Mouse (Mus musculus) hindbrain, embryonic 11.5 days (tissue): ENCODE results near the gene Gm9844. TPM values are rescaled to one million over a fixed set of nuclear protein-coding genes. Genes with fewer than 3 reads are reported as not detected.

Experiments
- ATAC-seq: fragments of 200-750 bp; cut with Nextera tagmentation; 2 replicates; pipeline ENCODE4 v1.8.0; 2017; ENCODE audit warnings: mild to moderate bottlenecking, moderate TSS enrichment, moderate library complexity; ENCODE audit not compliant: low FRiP score
- DNase-seq: peaks from one replicate; pipeline ENCODE4 v3.0.0-alpha.2; 2015; ENCODE audit warnings: low spot score
- H3K27ac ChIP-seq: fragments of 300-500 bp; sonication (generic); 2 replicates; pipeline ENCODE4 v1.5.1; 2014; ENCODE audit warnings: mild to moderate bottlenecking, low read depth, low read length
- H3K27me3 ChIP-seq: fragments of 300-500 bp; sonication (generic); 2 replicates; pipeline ENCODE4 v1.6.1; 2014; ENCODE audit warnings: mild to moderate bottlenecking, low read length, moderate library complexity, mixed read lengths; ENCODE audit not compliant: control insufficient read depth, insufficient read depth
- H3K36me3 ChIP-seq: fragments of 300-500 bp; sonication (generic); 2 replicates; pipeline ENCODE4 v1.6.1; 2014; ENCODE audit warnings: mild to moderate bottlenecking, low read length, moderate library complexity, mixed read lengths; ENCODE audit not compliant: control insufficient read depth, insufficient read depth
- H3K4me1 ChIP-seq: fragments of 300-500 bp; sonication (generic); replicated peaks from 2 replicates; pipeline ENCODE4 v1.6.1; 2014; ENCODE audit warnings: low read length, mixed read lengths; ENCODE audit not compliant: control insufficient read depth, insufficient read depth
- H3K4me2 ChIP-seq: fragments of 300-500 bp; sonication (generic); replicated peaks from 2 replicates; pipeline ENCODE4 v1.6.1; 2014; ENCODE audit warnings: mild to moderate bottlenecking, low read depth, low read length
- H3K4me3 ChIP-seq: fragments of 300-500 bp; sonication (generic); 2 replicates; pipeline ENCODE4 v1.5.1; 2014; ENCODE audit warnings: low read depth, low read length
- H3K9ac ChIP-seq: fragments of 300-500 bp; sonication (generic); 2 replicates; pipeline ENCODE4 v1.6.1; 2014; ENCODE audit warnings: low read depth, low read length
- H3K9me3 ChIP-seq: fragments of 300-500 bp; sonication (generic); 2 replicates; pipeline ENCODE4 v1.6.1; 2016; ENCODE audit warnings: low read length; ENCODE audit not compliant: control insufficient read depth
- whole genome bisulfite sequencing: fragments of 180-500 bp; shearing (Covaris S2); extraction: QIAGEN DNeasy Blood & Tissue Kit; methylation state at CpG from one replicate; pipeline ENCODE4 v1.1.7; 2014; 5-methylcytosine and 5-hydroxymethylcytosine counted together
- polyA plus RNA-seq: library from polyadenylated mRNA; unstranded; fragments of >200 nt; fragmentation: Nextera tagmentation; extraction: Ambion mirVana; gene quantifications from 2 replicates; pipeline ENCODE4 v1.2.1, GENCODE M21; 2014

Gm9844 gene
- polyA plus RNA-seq, 1 experiment from 2014 or later: 20.9 TPM

- H3K4me1 ChIP-seq: no peaks in the 10 kb centered on the region
- no peak overlapping the region for H3K9ac ChIP-seq
- no peaks in the 10 kb centered on the region for H3K9me3 ChIP-seq
- no peak overlapping the region for H3K4me3 ChIP-seq
- no peak overlapping the region for H3K4me2 ChIP-seq
- H3K27ac ChIP-seq: no peak overlapping the region
- H3K36me3 ChIP-seq: no peaks in the 10 kb centered on the region
- DNase-seq: no peak
- WGBS: 36% methylated on average over 6 of the region's 6 CpGs
- ATAC-seq: no peak
- H3K27me3 ChIP-seq: no peaks in the 10 kb centered on the region
Measured at GRCm38 (mm10) chr7:24856460-24857120, 5.4 kb upstream of the Gm9844 start.

GRCm38 (mm10) chr7:24859234-24859633, 2.8 kb upstream of the Gm9844 start:
- no peaks in the 10 kb centered on the region for H3K27me3 ChIP-seq
- WGBS: 83% methylated on average over 5 of the region's 5 CpGs
- ATAC-seq (no peak), DNase-seq (no peak)
- H3K9me3 ChIP-seq: no peaks in the 10 kb centered on the region
- no peak overlapping the region for H3K9ac ChIP-seq
- no peaks in the 10 kb centered on the region for H3K36me3 ChIP-seq
- no peaks in the 10 kb centered on the region for H3K4me1 ChIP-seq
- no peak overlapping the region for H3K4me2 ChIP-seq
- no peak overlapping the region for H3K27ac ChIP-seq
- no peak overlapping the region for H3K4me3 ChIP-seq

- ATAC-seq (no peak), DNase-seq (no peak)
- H3K4me3 ChIP-seq: no peak overlapping the region
- no peaks in the 10 kb centered on the region for H3K36me3 ChIP-seq
- whole genome bisulfite sequencing: 84% methylated on average over 4 of the region's 4 CpGs
- H3K27ac ChIP-seq: no peak overlapping the region
- no peak overlapping the region for H3K4me2 ChIP-seq
- H3K27me3 ChIP-seq: no peaks in the 10 kb centered on the region
- no peak overlapping the region for H3K9ac ChIP-seq
- H3K4me1 ChIP-seq: no peaks in the 10 kb centered on the region
- no peaks in the 10 kb centered on the region for H3K9me3 ChIP-seq
Measured at GRCm38 (mm10) chr7:24862853-24863252, 840 bp downstream of the Gm9844 start.

- DNase-seq (no peak), ATAC-seq (no peak)
- Histone ChIP-seq H3K9ac (no peak overlapping the region), H3K9me3 (no peaks in the 10 kb centered on the region), H3K4me3 (no peak overlapping the region), H3K36me3 (no peaks in the 10 kb centered on the region), H3K27ac (no peak overlapping the region), H3K4me1 (no peaks in the 10 kb centered on the region), H3K27me3 (no peaks in the 10 kb centered on the region), H3K4me2 (no peak overlapping the region)
- 34% methylated on average over 6 of the region's 6 CpGs for WGBS
Measured at GRCm38 (mm10) chr7:24864156-24864555, 2.1 kb downstream of the Gm9844 start.

GRCm38 (mm10) chr7:24869080-24869479, 7.1 kb downstream of the Gm9844 start:
- 64% methylated on average over 17 of the region's 17 CpGs for WGBS
- Histone ChIP-seq H3K4me2 (no peak overlapping the region), H3K9me3 (no peaks in the 10 kb centered on the region), H3K4me1 (no peaks in the 10 kb centered on the region), H3K36me3 (no peaks in the 10 kb centered on the region), H3K27me3 (no peaks in the 10 kb centered on the region), H3K27ac (no peak overlapping the region), H3K9ac (no peak overlapping the region), H3K4me3 (no peak overlapping the region)
- no peak for DNase-seq
- ATAC-seq: no peak

GRCm38 (mm10) chr7:24869532-24870165, 7.6 kb downstream of the Gm9844 start, which contains the start of the genes Lypd4 and Dmrtc2:
Gene Lypd4, minus strand, starts transcription at chr7:24869941.
Gene Dmrtc2, plus strand, starts transcription at chr7:24870057.
- Histone ChIP-seq H3K9ac (no peak within 1 kb of the TSS), H3K4me3 (no peak within 1 kb of the TSS), H3K27me3 (no peaks in the 10 kb centered on the region), H3K9me3 (no peaks in the 10 kb centered on the region), H3K36me3 (no peaks in the 10 kb centered on the region), H3K4me1 (no peaks in the 10 kb centered on the region), H3K4me2 (no peak within 1 kb of the TSS), H3K27ac (no peak within 1 kb of the TSS)
- 42% methylated on average over 41 of the region's 41 CpGs for WGBS
- DNase-seq (no peak), ATAC-seq (no peak)

GRCm38 (mm10) chr7:24877588-24877987, 15.6 kb downstream of the Gm9844 start:
- no peak for DNase-seq
- Histone ChIP-seq H3K27me3 (no peaks in the 10 kb centered on the region), H3K9ac (no peak overlapping the region), H3K4me1 (no peaks in the 10 kb centered on the region), H3K4me2 (no peak overlapping the region), H3K36me3 (no peaks in the 10 kb centered on the region), H3K27ac (no peak overlapping the region), H3K4me3 (no peak overlapping the region), H3K9me3 (no peaks in the 10 kb centered on the region)
- 79% methylated on average over 3 of the region's 3 CpGs for WGBS
- no peak for ATAC-seq

- DNase-seq: no peak
- 11% methylated on average over 2 of the region's 2 CpGs for WGBS
- no peaks in the 10 kb centered on the region for H3K36me3 ChIP-seq
- H3K27ac ChIP-seq: no peak overlapping the region
- H3K4me1 ChIP-seq: no peaks in the 10 kb centered on the region
- H3K4me2 ChIP-seq: no peak overlapping the region
- ATAC-seq: no peak
- H3K4me3 ChIP-seq: no peak overlapping the region
- H3K9ac ChIP-seq: no peak overlapping the region
- H3K9me3 ChIP-seq: no peaks in the 10 kb centered on the region
- no peaks in the 10 kb centered on the region for H3K27me3 ChIP-seq
Measured at GRCm38 (mm10) chr7:24879620-24880019, 17.6 kb downstream of the Gm9844 start.
